Mouse (Mus musculus) G1E-ER4 (cell line): ENCODE measurements around the gene Eif4h. TPM values are rescaled to one million over a fixed set of nuclear protein-coding genes. Genes with fewer than 3 reads are reported as not detected.

ENCODE experiments used
- GATA1 ChIP-seq: IDR thresholded peaks from one replicate; pipeline ENCODE4 v1.8.0; 2012; ENCODE audit warnings: low read length, inconsistent platforms
- polyA plus RNA-seq: library from polyadenylated mRNA; stranded (reverse); fragments of >175 nt; gene quantifications from 2 replicates; pipeline ENCODE4 v1.2.3, GENCODE M21; 2012

The Eif4h gene
- polyA plus RNA-seq, 1 experiment, result 404 TPM

- no peak for TF ChIP-seq GATA1
Observed at GRCm38 (mm10) chr5:134669001-134669708, 29.9 kb upstream of the Eif4h start.

GRCm38 (mm10) chr5:134668495-134668894 is 29.2 kb upstream of the Eif4h start:
- TF ChIP-seq GATA1, result no peak

DNA sequence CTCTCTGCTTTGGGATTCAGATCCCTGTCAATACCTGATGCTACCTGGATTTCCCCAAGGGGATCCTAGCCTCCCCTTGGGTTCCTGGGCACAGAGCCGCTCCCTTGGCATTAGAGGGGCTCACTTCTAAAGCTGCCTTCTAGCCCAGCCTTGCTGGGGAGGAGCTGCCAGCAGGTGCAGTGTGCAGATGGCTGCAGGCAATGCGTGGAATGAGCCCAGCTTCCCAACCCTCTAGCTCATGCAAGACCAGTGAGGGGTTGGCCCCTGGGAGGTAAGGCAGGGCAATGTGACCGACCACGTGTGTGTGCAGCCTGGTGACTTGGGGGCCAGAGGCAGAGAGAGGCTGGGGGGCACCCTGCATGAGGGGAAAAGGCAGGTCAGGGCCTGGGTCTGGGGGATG is 17.4 kb upstream of the Eif4h start:
- TF ChIP-seq GATA1, result no peak

GRCm38 (mm10) chr5:134652015-134652414 is 12.7 kb upstream of the Eif4h start:
- no peak for TF ChIP-seq GATA1

- TF ChIP-seq GATA1, result no peak
Observed at GRCm38 (mm10) chr5:134650926-134651325, 11.6 kb upstream of the Eif4h start.

DNA sequence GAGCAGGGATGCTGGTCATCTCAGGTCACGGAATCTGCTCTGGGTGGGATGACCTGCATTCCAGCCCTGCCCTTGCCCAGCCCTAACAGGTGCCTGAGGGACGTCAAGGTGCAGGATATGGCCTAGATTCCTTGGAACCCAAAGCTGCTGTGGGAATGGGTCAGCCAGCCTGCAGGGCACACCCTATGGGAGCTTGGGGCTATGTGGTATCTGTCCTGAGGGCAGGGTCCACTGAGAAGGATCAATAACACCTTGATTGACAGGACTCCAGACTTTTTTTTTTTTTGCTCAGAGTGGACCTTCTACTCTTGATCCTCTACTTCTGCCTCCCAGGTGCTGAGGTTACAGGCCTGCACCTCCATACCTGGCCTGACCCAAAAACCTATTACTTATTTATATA is 8.1 kb upstream of the Eif4h start:
- no peak for TF ChIP-seq GATA1

DNA sequence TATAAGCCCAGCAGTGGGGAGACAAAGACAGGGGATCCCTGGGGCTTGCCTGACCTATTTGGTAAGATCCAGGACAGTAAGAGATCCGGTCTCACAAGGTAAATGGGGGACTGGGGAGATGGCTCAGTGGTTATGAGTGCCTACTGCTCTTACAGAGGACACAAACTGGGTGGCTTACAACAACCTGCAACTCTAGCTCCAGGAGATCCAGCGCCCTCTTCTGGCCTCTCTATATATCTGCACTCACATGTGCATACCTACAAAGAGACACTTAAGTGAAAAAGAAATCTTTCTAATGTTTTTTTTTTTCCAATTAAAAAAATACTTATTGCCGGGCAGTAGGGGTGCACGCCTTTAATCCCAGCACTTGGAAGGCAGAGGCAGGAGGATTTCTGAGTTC is 7.2 kb upstream of the Eif4h start:
- TF ChIP-seq GATA1, result no peak

DNA sequence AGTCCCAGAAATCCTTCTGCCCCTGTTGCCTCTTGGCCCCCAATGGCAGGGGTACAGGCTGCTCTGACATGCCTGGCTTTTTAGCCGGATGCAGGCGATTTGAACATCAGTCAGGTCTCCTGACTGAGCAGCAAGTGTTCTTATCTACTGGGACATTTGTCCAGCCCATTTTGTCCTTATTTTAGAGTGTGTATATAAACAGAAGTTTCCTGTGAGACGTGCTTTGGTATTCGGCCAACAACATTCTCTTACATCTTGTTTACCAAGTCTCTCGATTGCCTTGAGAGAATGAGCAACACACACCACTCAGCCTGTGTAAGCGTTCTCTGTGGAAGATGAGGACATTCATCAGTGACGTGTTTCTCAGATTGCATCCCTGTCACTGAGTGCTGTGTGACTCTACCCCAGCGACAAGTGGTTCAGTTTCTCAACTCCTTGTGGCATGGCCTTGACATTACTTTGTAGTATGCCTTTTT is 5.4 kb upstream of the Eif4h start:
- no peak for TF ChIP-seq GATA1

DNA sequence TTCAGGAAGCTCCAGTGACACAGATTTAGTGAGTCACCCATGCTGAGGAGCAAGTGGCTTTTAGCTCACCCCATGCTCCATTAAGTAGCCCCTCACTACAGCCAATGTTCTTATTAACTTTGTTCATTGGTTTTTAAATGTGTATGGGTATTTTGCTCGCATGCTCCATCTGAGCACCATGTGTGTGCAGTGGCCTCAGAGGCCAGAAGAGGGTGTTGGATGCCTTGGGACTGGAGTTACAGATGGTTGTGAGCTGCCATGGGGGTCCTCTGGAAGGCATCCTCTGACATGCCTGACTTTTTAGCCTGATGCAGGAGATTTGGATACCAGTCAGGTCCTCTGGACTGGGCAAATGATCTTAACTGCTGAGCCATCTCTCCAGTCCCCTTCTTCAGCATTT is 4.8 kb upstream of the Eif4h start:
- TF ChIP-seq GATA1, result no peak

- TF ChIP-seq GATA1, result no peak
Observed at GRCm38 (mm10) chr5:134640371-134640770, 1.1 kb upstream of the Eif4h start.

DNA sequence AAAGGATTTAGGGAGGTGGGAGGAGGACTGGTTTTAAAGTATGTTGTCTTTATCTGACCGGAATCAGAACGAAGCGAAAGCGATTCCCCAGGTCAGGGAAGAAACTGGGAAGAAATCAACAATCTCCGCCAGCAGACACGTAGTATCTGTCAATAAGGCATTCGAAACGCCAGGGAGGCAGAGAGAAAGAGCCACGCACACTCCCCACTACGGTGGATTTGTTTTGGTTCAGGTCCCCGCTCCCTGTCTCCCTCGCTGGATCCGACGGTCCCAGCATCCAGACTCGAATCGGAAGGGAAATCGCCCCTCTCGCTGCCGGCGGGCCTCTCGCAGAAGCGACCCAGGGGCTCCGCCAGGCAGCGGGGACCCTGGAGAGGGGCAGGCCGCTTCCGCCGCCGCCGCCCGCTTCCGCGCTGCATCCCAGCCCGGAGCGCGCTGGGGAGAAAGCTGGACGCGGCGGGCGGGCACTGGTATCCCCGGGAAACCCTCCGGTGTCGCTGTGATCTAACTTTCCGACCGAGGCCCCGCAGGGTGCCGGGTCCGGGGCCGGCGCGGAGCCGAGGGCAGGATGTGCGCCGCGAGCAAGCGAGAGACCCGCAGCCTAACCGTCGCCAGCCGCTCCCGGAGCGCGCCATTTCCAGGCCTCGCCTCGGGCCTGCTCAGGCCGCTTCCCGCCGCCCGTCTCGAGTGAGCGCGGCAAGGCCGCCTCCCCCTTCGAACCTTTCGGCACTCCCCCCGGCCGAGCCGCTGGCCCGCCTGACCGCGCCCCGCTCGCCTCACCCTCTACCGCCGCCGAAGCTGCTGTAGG is 625 bp downstream of the Eif4h start:
- TF ChIP-seq GATA1, result no peak

- TF ChIP-seq GATA1, result no peak
Observed at GRCm38 (mm10) chr5:134637820-134638367, 1.4 kb downstream of the Eif4h start.

DNA sequence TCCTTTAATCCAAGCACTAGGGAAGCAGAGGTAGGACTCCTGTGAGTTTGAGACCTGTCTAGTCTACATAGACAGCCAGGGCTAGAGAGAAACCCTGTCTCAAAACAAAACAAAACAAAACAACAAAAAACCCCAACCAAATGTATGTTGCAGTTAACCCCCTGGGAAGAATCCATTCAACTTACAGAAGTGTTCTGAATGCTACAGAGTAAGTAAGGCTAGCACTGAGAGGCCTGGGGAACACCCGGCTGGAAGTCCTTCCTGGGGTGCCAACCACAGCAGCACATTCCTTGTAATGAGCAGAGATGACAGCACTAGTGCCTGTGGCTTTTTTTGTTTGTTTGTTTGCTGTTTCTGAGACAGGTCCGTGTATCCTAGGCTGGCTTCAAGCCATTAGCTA is 6.4 kb downstream of the Eif4h start:
- TF ChIP-seq GATA1, result no peak

DNA sequence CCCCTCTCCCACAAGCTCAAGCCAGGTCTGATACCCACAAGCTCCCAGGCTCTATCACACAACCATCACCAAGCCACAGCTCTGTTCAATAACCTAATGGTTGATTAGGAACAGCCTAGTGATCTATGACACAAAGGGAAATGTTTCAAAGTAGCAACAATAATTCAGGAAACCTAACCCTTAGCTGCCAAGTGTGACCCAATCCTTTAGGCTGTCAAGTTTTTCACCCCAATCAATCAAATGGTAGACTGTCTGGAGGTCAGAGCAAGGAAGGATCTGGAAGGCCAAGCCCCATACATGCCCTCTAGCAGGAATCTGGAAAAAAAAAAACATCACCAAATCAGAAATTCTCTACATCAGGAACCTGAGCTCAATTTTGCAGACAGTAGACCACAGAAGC is 8.5 kb downstream of the Eif4h start:
- no peak for TF ChIP-seq GATA1

DNA sequence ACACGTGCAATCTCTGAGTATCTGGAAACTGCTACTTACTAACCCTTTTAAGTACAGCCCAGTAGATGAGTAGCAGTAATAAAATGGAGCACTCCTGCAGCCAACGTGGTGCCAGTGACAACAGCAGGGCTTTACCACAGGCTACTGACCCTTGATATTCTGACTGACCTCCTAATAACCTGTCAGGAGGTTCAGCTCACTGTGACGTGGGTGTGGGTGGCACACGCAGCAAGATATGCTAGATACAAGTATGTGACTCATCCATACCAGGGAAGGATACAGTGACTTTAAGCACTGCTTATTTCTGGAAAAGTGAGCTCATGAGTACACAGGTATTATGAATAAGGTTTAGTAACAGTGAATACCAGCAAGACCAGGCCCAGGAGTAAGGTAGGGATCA is 9.8 kb downstream of the Eif4h start:
- no peak for TF ChIP-seq GATA1

- TF ChIP-seq GATA1, result no peak
Observed at GRCm38 (mm10) chr5:134622069-134622468, 17.2 kb downstream of the Eif4h start.
